Mouse (Mus musculus): Measurements from ENCODE around the gene Nckap5l. TPM values are rescaled to one million over a fixed set of nuclear protein-coding genes. Genes with fewer than 3 reads are reported as not detected.
A peak's percentile ranks its signal among the peaks of the same experiment; 100 is the strongest.

Gene Nckap5l
- total RNA-seq, 1 experiment = 6.3 TPM

DNA sequence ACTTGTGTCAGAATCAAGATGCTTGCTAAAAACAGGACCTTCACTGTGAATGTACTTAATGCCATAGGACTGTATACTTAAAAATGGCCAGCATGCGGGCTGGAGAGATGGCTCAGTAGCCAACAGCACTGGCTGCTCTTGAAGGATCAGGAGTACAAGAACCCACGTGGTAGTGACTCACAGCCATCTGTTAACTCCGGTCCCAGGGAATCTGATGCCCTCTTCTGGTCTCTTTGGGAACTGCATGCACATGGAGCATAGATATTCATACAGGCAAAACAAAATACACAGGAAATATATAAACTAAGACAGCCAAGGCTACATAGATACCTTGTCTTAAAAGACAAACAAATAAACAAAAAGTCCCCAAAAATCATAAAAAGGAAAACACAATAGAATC is 11.5 kb upstream of the Nckap5l start:
- no peak overlapping the region for H3K4me3 ChIP-seq (ENCODE audit: insufficient read depth in 1 of 2, low read depth in 1 of 2, low read length in 2 of 2, poor library complexity in 1 of 2, severe bottlenecking in 1 of 2)
- TF ChIP-seq ZNF384 (IDR thresholded peaks at IDR 0.05; ENCODE audit: low read depth, low read length) (no peak), ZC3H11A (IDR thresholded peaks at IDR 0.05; ENCODE audit: borderline replicate concordance, low read depth, low read length) (peak; percentile 47; the same call in 1 of the 2 replicates)
- no peak overlapping the region for H3K9ac ChIP-seq (ENCODE audit: insufficient read depth, low read depth, low read length, poor library complexity, severe bottlenecking)
- H3K27ac ChIP-seq (ENCODE audit: insufficient read depth, low read depth, low read length, poor library complexity, severe bottlenecking) = no peak overlapping the region
- no peaks in the 10 kb centered on the region for H3K9me3 ChIP-seq (ENCODE audit: control insufficient read depth, insufficient read depth, low read depth, low read length)
- no peaks in the 10 kb centered on the region for H3K36me3 ChIP-seq (ENCODE audit: control insufficient read depth, insufficient read depth, low read length, poor library complexity, severe bottlenecking)
- DNase-seq (ENCODE audit: low read depth, low spot score) = peak; percentile 83
- in situ Hi-C loops (cut with MboI; ENCODE audit: low sequenced_read_pairs in 2 of 2, unreplicated experiment in 2 of 2) = no loop called here
- H3K4me1 ChIP-seq (ENCODE audit: control insufficient read depth in 2 of 2, insufficient read depth in 2 of 2, low read length in 2 of 2, poor library complexity in 1 of 2) = peaks cover 3 to 7% of the 10 kb centered on the region in 2 experiments; a peak in 3 of 4 replicates

DNA sequence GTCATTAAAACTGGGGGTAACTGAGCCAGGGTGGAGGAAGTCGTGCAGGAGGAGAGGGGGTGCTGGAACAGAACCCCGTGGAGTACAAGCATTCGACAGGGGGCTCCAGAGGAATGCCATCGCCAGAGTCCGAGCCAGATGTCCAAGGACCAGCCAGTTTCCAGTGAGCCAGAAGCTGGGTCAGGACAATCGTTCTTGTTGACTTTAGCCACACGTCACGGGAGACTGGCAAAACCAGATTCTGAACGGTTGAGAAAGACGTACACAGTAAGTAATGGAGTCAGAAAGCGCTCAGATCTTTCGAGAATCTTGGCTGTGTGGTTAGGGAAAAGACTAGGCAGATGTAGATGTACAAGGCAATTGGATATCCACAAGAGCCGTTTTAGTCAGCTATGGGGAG is 5.6 kb upstream of the Nckap5l start:
- peaks cover 3 to 6% of the 10 kb centered on the region in 2 experiments; a peak in 3 of 4 replicates for H3K4me1 ChIP-seq (ENCODE audit: control insufficient read depth in 2 of 2, insufficient read depth in 2 of 2, low read length in 2 of 2, poor library complexity in 1 of 2)
- DNase-seq (ENCODE audit: low read depth, low spot score) = no peak
- in situ Hi-C loops (cut with MboI; ENCODE audit: low sequenced_read_pairs in 2 of 2, unreplicated experiment in 2 of 2) = no loop called here
- no peaks in the 10 kb centered on the region for H3K9me3 ChIP-seq (ENCODE audit: control insufficient read depth, insufficient read depth, low read depth, low read length)
- no peak overlapping the region for H3K4me3 ChIP-seq (ENCODE audit: insufficient read depth in 1 of 2, low read depth in 1 of 2, low read length in 2 of 2, poor library complexity in 1 of 2, severe bottlenecking in 1 of 2)
- no peak overlapping the region for H3K27ac ChIP-seq (ENCODE audit: insufficient read depth, low read depth, low read length, poor library complexity, severe bottlenecking)
- TF ChIP-seq HCFC1 (IDR thresholded peaks at IDR 0.05; ENCODE audit: borderline replicate concordance, insufficient read depth, low read length) = no peak
- TF ChIP-seq ZNF384 (IDR thresholded peaks at IDR 0.05; ENCODE audit: low read depth, low read length) = no peak
- no peak for TF ChIP-seq ZC3H11A (IDR thresholded peaks at IDR 0.05; ENCODE audit: borderline replicate concordance, low read depth, low read length)
- no peak for TF ChIP-seq CHD2 (IDR thresholded peaks at IDR 0.05; ENCODE audit: low read depth, low read length)
- no peak for TF ChIP-seq MAFK (IDR thresholded peaks at IDR 0.05; ENCODE audit: insufficient read depth, low read depth, low read length)
- peak overlapping the region; percentile 16; the same call in 1 of the 2 replicates for H3K9ac ChIP-seq (ENCODE audit: insufficient read depth, low read depth, low read length, poor library complexity, severe bottlenecking)
- no peaks in the 10 kb centered on the region for H3K36me3 ChIP-seq (ENCODE audit: control insufficient read depth, insufficient read depth, low read length, poor library complexity, severe bottlenecking)

DNA sequence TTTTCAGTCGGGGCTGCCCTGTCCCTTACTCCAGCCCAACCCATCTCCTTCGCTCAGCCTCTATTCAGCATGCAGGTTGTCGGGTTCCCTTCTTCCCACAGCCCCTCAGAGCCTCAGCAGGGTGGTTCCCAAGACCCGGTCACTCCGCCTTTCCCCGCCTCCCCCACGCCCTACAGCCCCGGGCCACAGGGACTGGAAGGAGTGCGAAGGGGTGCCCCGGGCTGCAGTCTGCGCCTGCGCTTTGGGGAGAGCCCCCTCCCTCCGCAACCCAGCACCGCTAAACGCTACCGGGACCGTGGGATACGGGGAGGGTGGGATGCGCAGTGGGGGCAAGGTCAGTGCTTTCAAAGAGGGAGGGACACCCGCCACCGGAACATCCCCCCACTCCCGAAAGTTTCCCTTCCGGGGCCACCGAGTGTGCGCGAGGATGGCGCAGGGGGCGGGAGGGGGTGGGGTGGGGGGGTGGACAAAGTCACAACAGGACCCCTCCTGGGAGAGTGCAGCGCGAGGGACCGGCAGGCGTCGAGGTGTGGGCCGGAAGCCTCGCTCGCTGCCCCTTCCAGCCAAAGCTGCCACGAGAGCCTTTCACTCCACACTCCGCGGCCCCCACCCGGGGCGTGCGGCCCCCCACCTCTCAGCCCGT is 464 bp downstream of the Nckap5l start:
- H3K9ac ChIP-seq (ENCODE audit: insufficient read depth, low read depth, low read length, poor library complexity, severe bottlenecking) = peak overlapping the region; percentile 67
- no peaks in the 10 kb centered on the region for H3K9me3 ChIP-seq (ENCODE audit: control insufficient read depth, insufficient read depth, low read depth, low read length)
- H3K27ac ChIP-seq (ENCODE audit: insufficient read depth, low read depth, low read length, poor library complexity, severe bottlenecking) = peak overlapping the region; percentile 29; the same call in 1 of the 2 replicates
- H3K4me1 ChIP-seq (ENCODE audit: control insufficient read depth in 2 of 2, insufficient read depth in 2 of 2, low read length in 2 of 2, poor library complexity in 1 of 2) = peaks cover 2 to 17% of the 10 kb centered on the region in 2 experiments
- no peak for TF ChIP-seq HCFC1 (IDR thresholded peaks at IDR 0.05; ENCODE audit: borderline replicate concordance, insufficient read depth, low read length)
- no peak for TF ChIP-seq ZC3H11A (IDR thresholded peaks at IDR 0.05; ENCODE audit: borderline replicate concordance, low read depth, low read length)
- TF ChIP-seq ZNF384 (IDR thresholded peaks at IDR 0.05; ENCODE audit: low read depth, low read length) = no peak
- TF ChIP-seq CHD2 (IDR thresholded peaks at IDR 0.05; ENCODE audit: low read depth, low read length) = no peak
- TF ChIP-seq MAFK (IDR thresholded peaks at IDR 0.05; ENCODE audit: insufficient read depth, low read depth, low read length) = no peak
- peak; percentile 62 for DNase-seq (ENCODE audit: low read depth, low spot score)
- in situ Hi-C loops (cut with MboI; ENCODE audit: low sequenced_read_pairs in 2 of 2, unreplicated experiment in 2 of 2) = no loop called here
- H3K36me3 ChIP-seq (ENCODE audit: control insufficient read depth, insufficient read depth, low read length, poor library complexity, severe bottlenecking) = no peaks in the 10 kb centered on the region
- H3K4me3 ChIP-seq (ENCODE audit: insufficient read depth in 1 of 2, low read depth in 1 of 2, low read length in 2 of 2, poor library complexity in 1 of 2, severe bottlenecking in 1 of 2) = peak overlapping the region; percentile 91 to 100

DNA sequence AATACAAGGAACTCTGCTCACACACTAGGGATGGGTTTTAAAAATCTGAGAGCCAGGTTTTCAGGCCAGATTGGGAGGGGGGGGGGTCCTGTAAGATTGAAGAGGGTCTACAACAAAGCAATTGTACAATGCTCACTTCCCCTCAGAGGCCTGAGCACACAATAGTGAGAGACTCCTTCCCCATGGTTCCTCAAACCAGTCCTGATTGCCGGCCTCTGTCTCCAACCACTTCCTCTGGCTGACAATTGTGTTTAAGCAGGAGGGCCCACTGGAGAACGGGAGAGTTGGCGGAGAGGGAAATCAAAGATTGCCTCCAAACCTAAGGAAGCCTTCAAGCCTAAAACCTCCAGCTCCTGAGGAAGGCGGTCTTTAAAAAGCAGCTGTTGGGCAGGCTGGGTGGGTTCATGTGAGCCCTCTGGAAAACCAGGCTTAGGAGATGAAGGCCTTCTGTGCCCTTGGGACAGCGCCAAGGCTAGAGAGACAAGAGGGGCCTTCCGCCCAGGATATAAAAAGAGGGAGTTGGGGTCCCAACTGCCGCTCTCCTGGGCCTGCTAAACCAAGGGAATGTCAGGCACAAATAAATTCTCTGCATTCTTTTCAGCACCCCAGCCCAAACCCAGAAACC is 1.1 kb downstream of the Nckap5l start:
- H3K4me1 ChIP-seq (ENCODE audit: control insufficient read depth in 2 of 2, insufficient read depth in 2 of 2, low read length in 2 of 2, poor library complexity in 1 of 2) = peaks cover 2 to 17% of the 10 kb centered on the region in 2 experiments

More for the DNA sequence above, 1.1 kb downstream of the Nckap5l start:
- Histone ChIP-seq H3K36me3 (ENCODE audit: control insufficient read depth, insufficient read depth, low read length, poor library complexity, severe bottlenecking) (no peaks in the 10 kb centered on the region), H3K9ac (ENCODE audit: insufficient read depth, low read depth, low read length, poor library complexity, severe bottlenecking) (peak overlapping the region; percentile 67), H3K4me3 (ENCODE audit: insufficient read depth in 1 of 2, low read depth in 1 of 2, low read length in 2 of 2, poor library complexity in 1 of 2, severe bottlenecking in 1 of 2) (peak overlapping the region; percentile 91 to 100), H3K9me3 (ENCODE audit: control insufficient read depth, insufficient read depth, low read depth, low read length) (no peaks in the 10 kb centered on the region), H3K27ac (ENCODE audit: insufficient read depth, low read depth, low read length, poor library complexity, severe bottlenecking) (no peak overlapping the region)
- no peak for DNase-seq (ENCODE audit: low read depth, low spot score)
- TF ChIP-seq HCFC1 (IDR thresholded peaks at IDR 0.05; ENCODE audit: borderline replicate concordance, insufficient read depth, low read length) (no peak), ZC3H11A (IDR thresholded peaks at IDR 0.05; ENCODE audit: borderline replicate concordance, low read depth, low read length) (no peak), ZNF384 (IDR thresholded peaks at IDR 0.05; ENCODE audit: low read depth, low read length) (no peak), CHD2 (IDR thresholded peaks at IDR 0.05; ENCODE audit: low read depth, low read length) (no peak), MAFK (IDR thresholded peaks at IDR 0.05; ENCODE audit: insufficient read depth, low read depth, low read length) (no peak)
- in situ Hi-C loops (cut with MboI; ENCODE audit: low sequenced_read_pairs in 2 of 2, unreplicated experiment in 2 of 2) = no loop called here

All from ES-E14 (cell line).